Mouse (Mus musculus) liver, embryonic 11.5 days (tissue): ENCODE results near the gene Polr2l. TPM values are rescaled to one million over a fixed set of nuclear protein-coding genes. Genes with fewer than 3 reads are reported as not detected.
A peak's percentile ranks its signal among the peaks of the same experiment; 100 is the strongest.

Experiments
- ATAC-seq: fragments of 200-750 bp; cut with Nextera tagmentation; replicated peaks from 2 replicates; pipeline ENCODE4 v1.8.0; 2017; ENCODE audit warnings: moderate number of reproducible peaks, mild to moderate bottlenecking, moderate TSS enrichment, moderate library complexity; ENCODE audit not compliant: low FRiP score
- DNase-seq: peaks from one replicate; pipeline ENCODE4 v3.0.0-alpha.2; 2017; ENCODE audit warnings: low spot score
- H3K27ac ChIP-seq: fragments of 300-500 bp; sonication (generic); 2 replicates; pipeline ENCODE4 v1.5.1; 2014; ENCODE audit warnings: mild to moderate bottlenecking, low read depth, low read length, control low read depth
- H3K27me3 ChIP-seq: fragments of 300-500 bp; sonication (generic); replicated peaks from 2 replicates; pipeline ENCODE4 v1.6.1; 2014; ENCODE audit warnings: low read length, mixed read lengths; ENCODE audit not compliant: control insufficient read depth, insufficient read depth
- H3K36me3 ChIP-seq: fragments of 300-500 bp; sonication (generic); 2 replicates; pipeline ENCODE4 v1.6.1; 2014; ENCODE audit warnings: mild to moderate bottlenecking, low read length, moderate library complexity, mixed read lengths; ENCODE audit not compliant: control insufficient read depth, insufficient read depth
- H3K4me1 ChIP-seq: fragments of 300-500 bp; sonication (generic); replicated peaks from 2 replicates; pipeline ENCODE4 v1.6.1; 2014; ENCODE audit warnings: low read length, mixed read lengths; ENCODE audit not compliant: control insufficient read depth, insufficient read depth
- H3K4me2 ChIP-seq: fragments of 300-500 bp; sonication (generic); 2 replicates; pipeline ENCODE4 v1.6.1; 2014; ENCODE audit warnings: mild to moderate bottlenecking, control low read depth, moderate library complexity
- H3K4me3 ChIP-seq: fragments of 300-500 bp; sonication (generic); 2 replicates; pipeline ENCODE4 v1.5.1; 2014; ENCODE audit warnings: low read depth, low read length, control low read depth
- H3K9ac ChIP-seq: fragments of 300-500 bp; sonication (generic); 2 replicates; pipeline ENCODE4 v1.6.1; 2014; ENCODE audit warnings: low read depth, low read length, control low read depth
- H3K9me3 ChIP-seq: fragments of 300-500 bp; sonication (generic); 2 replicates; pipeline ENCODE4 v1.6.1; 2016; ENCODE audit warnings: low read length, inconsistent platforms, mixed read lengths; ENCODE audit not compliant: control insufficient read depth
- WGBS: fragments of 180-500 bp; shearing (Covaris S2); extraction: QIAGEN DNeasy Blood & Tissue Kit; methylation state at CpG from one replicate; pipeline ENCODE4 v1.1.7; 2014; 5-methylcytosine and 5-hydroxymethylcytosine counted together
- polyA plus RNA-seq: library from polyadenylated mRNA; unstranded; fragments of >200 nt; fragmentation: Nextera tagmentation; extraction: Ambion mirVana; gene quantifications from 2 replicates; pipeline ENCODE4 v1.2.1, GENCODE M21; 2014

Gene Polr2l
- polyA plus RNA-seq, 1 experiment from 2014 or later = 104 TPM

DNA sequence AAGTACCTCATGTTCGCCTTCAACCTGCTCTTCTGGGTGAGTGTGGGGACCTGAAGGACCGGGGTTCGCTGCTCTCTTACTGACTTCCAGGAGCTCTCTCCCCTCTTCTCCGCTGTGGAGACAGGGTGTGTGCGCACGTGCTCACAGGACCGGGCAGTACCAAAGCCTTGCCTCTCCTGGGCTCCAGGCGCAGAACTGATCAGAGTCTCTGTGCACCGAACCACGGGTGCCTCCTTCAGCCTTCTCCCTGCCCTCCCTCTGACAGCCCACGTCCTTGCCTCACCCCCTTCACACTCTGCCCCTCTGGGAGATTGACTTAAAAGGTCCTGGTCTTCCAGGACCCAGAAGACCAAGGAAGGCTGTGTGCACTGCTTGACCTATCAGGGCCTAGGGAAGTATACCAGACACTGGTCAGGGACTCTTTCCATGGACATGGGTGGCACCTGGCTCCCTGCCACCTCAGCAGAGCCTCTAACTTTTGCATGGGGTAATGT is 7.6 kb upstream of the Polr2l start:
- Histone ChIP-seq H3K4me1 (peaks cover 30% of the 10 kb centered on the region), H3K4me2 (peak overlapping the region; percentile 99), H3K36me3 (no peaks in the 10 kb centered on the region), H3K27ac (no peak overlapping the region), H3K9me3 (no peaks in the 10 kb centered on the region), H3K9ac (peak overlapping the region; percentile 51), H3K27me3 (peaks cover 10% of the 10 kb centered on the region), H3K4me3 (peak overlapping the region; percentile 60)
- WGBS = 35% methylated on average over 11 of the region's 11 CpGs
- no peak for ATAC-seq
- DNase-seq = no peak

- H3K9me3 ChIP-seq = no peaks in the 10 kb centered on the region
- peak overlapping the region; percentile 99 for H3K4me2 ChIP-seq
- no peak overlapping the region for H3K27ac ChIP-seq
- DNase-seq (peak; percentile 66), ATAC-seq (no peak)
- peak overlapping the region; percentile 51 for H3K9ac ChIP-seq
- no peaks in the 10 kb centered on the region for H3K36me3 ChIP-seq
- H3K27me3 ChIP-seq = peaks cover 10% of the 10 kb centered on the region
- H3K4me1 ChIP-seq = peaks cover 39% of the 10 kb centered on the region
- 3% methylated on average over 67 of the region's 81 CpGs for WGBS
- H3K4me3 ChIP-seq = peak overlapping the region; percentile 60
These were observed 6.8 kb upstream of the Polr2l start for GRCm38 (mm10) chr7:141481498-141482401.

DNA sequence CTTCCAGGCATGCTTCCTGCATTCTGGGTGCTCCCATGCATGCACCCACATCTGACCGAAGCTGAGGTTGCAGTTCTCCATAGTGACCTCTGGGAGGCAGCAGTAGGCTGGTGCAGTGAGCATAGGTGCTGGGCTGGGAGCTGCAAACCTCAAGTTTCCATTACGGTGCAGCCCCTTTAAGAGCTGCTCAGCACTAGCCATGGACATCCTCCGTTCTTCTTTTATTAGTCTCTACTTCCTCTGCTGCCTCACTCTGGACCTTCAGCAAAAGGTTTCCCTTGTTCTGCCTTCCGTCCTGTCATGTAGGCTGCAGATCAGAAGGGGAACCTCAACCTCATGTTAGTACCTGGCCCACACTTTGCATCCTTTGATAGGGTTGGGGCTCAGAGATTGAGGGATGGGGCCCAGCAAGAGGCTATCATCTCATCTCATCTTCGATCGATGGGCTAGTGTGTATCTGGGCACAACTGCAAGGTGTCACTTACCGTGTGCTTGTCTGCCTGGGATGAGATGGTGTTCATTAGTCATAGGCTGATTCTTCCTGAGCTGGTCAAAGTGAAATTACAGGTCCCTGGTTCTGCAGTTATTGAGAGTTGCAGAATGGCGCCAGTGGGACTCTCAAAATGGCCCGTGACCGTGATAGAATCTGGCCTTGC is 6.0 kb upstream of the Polr2l start:
- no peaks in the 10 kb centered on the region for H3K36me3 ChIP-seq
- no peaks in the 10 kb centered on the region for H3K9me3 ChIP-seq
- no peak overlapping the region for H3K9ac ChIP-seq
- WGBS = 15% methylated on average over 10 of the region's 10 CpGs
- peak overlapping the region; percentile 99 for H3K4me2 ChIP-seq
- peak overlapping the region; percentile 60; the same call in 1 of the 2 replicates for H3K4me3 ChIP-seq
- ATAC-seq = peak; percentile 60
- DNase-seq = peak; percentile 62
- H3K27me3 ChIP-seq = peaks cover 10% of the 10 kb centered on the region
- H3K27ac ChIP-seq = no peak overlapping the region
- H3K4me1 ChIP-seq = peaks cover 44% of the 10 kb centered on the region

GRCm38 (mm10) chr7:141478270-141478748 is 3.4 kb upstream of the Polr2l start:
- Histone ChIP-seq H3K9me3 (no peaks in the 10 kb centered on the region), H3K4me3 (0 out of 2 replicates have a peak overlapping the region, but pooled peaks have one; percentile 13), H3K27me3 (peaks cover 10% of the 10 kb centered on the region), H3K27ac (peak overlapping the region; percentile 49; the same call in 1 of the 2 replicates), H3K4me1 (peaks cover 57% of the 10 kb centered on the region), H3K36me3 (no peaks in the 10 kb centered on the region), H3K4me2 (peak overlapping the region; percentile 91), H3K9ac (peak overlapping the region; percentile 2; the same call in 1 of the 2 replicates)
- ATAC-seq (no peak), DNase-seq (no peak)
- 49% methylated on average over 5 of the region's 5 CpGs for WGBS

DNA sequence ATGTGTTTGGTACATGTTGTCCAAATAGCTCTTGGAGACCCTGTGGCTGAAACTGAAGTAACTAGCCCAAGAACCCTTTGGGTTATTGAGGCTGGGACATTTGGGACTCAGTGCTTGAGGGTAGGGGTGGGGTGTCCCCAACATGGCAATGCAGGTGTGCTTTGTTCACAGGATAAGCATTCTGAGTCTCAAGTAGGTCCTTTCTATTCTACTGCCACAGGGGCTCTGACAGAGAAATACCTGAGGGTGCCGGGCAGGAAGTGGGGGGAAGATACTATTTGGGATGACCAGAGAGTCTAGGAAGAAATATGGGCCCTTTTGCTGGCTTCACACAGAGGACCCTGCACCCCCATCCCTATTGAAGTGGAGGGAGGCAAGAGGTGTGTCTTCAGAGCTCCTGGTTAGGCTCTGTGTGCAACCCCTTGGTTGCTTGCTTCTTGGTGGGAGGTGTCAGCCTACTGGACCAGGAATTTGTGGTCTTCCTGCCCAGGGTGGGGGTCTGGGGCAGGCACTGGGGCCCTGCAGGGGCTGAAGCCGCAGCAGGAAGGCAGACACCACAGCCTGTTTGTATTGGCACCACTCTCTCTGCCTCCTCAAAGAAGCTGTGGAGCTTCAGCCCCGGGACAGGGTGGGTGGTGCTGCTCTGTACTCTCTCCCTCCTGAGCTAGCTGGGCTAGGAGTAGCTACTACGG is 2.8 kb upstream of the Polr2l start:
- Histone ChIP-seq H3K4me3 (0 out of 2 replicates have a peak overlapping the region, but pooled peaks have one; percentile 13), H3K9me3 (no peaks in the 10 kb centered on the region), H3K4me2 (peak overlapping the region; percentile 91), H3K27ac (peak overlapping the region; percentile 90), H3K36me3 (peaks cover 2% of the 10 kb centered on the region), H3K4me1 (peaks cover 58% of the 10 kb centered on the region), H3K27me3 (peaks cover 8% of the 10 kb centered on the region), H3K9ac (peak overlapping the region; percentile 85; the same call in 1 of the 2 replicates)
- ATAC-seq (no peak), DNase-seq (no peak)
- WGBS = 37% methylated on average over 4 of the region's 4 CpGs

- peak; percentile 9 for ATAC-seq
- peak overlapping the region; percentile 85 for H3K9ac ChIP-seq
These were observed 2.0 kb upstream of the Polr2l start for GRCm38 (mm10) chr7:141476981-141477370.

GRCm38 (mm10) chr7:141476226-141476980 is 1.5 kb upstream of the Polr2l start:
- H3K36me3 ChIP-seq = peaks cover 10% of the 10 kb centered on the region
- WGBS = 0% methylated on average over 10 of the region's 17 CpGs
- peaks cover 45% of the 10 kb centered on the region for H3K4me1 ChIP-seq
- H3K27ac ChIP-seq = peak overlapping the region; percentile 90
- H3K9me3 ChIP-seq = no peaks in the 10 kb centered on the region
- peak; percentile 82 for DNase-seq
- H3K4me2 ChIP-seq = peak overlapping the region; percentile 91
- ATAC-seq = peak; percentile 42
- peak overlapping the region; percentile 85 for H3K9ac ChIP-seq
- peak overlapping the region; percentile 88 for H3K4me3 ChIP-seq
- no peaks in the 10 kb centered on the region for H3K27me3 ChIP-seq

More at GRCm38 (mm10) chr7:141476981-141477370, 2.0 kb upstream of the Polr2l start:
- H3K4me2 ChIP-seq = peak overlapping the region; percentile 91
- H3K27ac ChIP-seq = peak overlapping the region; percentile 90
- peaks cover 4% of the 10 kb centered on the region for H3K27me3 ChIP-seq
- H3K4me3 ChIP-seq = peak overlapping the region; percentile 88
- H3K36me3 ChIP-seq = peaks cover 9% of the 10 kb centered on the region
- 7% methylated on average over 7 of the region's 7 CpGs for whole genome bisulfite sequencing
- peaks cover 50% of the 10 kb centered on the region for H3K4me1 ChIP-seq
- no peaks in the 10 kb centered on the region for H3K9me3 ChIP-seq
- DNase-seq = no peak
